Mouse (Mus musculus) mature B cell (primary cell): ENCODE measurements around the gene Speer3.
"Not testable (repeated sequence)": the region's sequence is repeated elsewhere in the genome, so short reads cannot be mapped to it uniquely, and the experiment has no call there.

Experiments
- in situ Hi-C: fragments of 300-500 bp; cut with MboI; formaldehyde crosslinking; loops from 2 replicates; pipeline ENCODE4 v1.14.3; 2019

Gene Speer3

GRCm38 (mm10) chr5:13791319-13791718, at the start of gene Speer3:
Gene Speer3 (plus strand): TSS chr5:13791619.
- in situ Hi-C loops: no loop called here

GRCm38 (mm10) chr5:13810496-13810895, 19.1 kb downstream of the Speer3 start:
- in situ Hi-C loops: not testable (repeated sequence)

- in situ Hi-C loops: no loop called here
Measured at GRCm38 (mm10) chr5:13825108-13825507, 33.7 kb downstream of the Speer3 start.

GRCm38 (mm10) chr5:13826708-13827107, 35.3 kb downstream of the Speer3 start:
- in situ Hi-C loops: no loop called here

- in situ Hi-C loops: no loop called here
Measured at GRCm38 (mm10) chr5:13844317-13844716, 52.9 kb downstream of the Speer3 start.
